ENCODE assay signal across 7 mouse cellular contexts in the genomic region with DNA sequence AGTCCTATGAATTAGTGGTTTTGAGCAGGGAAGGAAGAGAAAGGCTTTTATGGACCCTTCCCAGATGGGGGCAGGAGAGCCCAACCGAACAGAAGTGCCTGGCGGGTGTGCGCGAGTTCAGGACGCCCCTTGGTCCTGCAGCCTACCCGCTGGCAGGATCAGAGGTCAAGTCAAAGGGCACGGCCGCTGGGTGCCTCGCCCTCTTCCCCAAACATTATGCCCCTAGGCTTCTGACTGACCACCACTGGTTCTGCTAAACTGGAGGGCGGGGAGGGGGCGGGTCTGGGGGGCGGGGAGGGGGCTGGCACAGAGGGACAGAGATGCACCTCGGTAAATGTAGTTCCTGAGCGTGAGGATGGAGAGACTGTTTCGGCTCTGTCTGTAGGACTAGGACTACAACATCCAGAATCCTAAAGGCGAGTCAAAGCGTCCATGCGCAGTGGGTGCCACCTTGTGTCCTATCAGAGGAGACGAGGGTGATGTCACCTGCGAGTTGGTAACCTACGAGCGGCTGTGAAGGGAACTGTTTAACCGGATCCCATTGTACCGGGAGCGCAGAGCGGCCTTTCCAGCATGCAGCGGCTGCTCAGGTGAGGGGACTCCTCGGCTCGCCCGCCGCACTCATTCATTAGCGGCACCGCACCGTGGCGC. TPM values are rescaled to one million over a fixed set of nuclear protein-coding genes. Genes with fewer than 3 reads are reported as not detected.
DNase-seq lines count a peak whose midpoint lies in the region; ATAC-seq lines count a peak whose summit lies in the region.

A gene (plus strand): TSS at position 472 of the 651 bp plus-strand sequence.

- WGBS in intestine, embryonic 16.5 days = under 1% methylated on average over 35 of the region's 35 CpGs
- under 1% methylated on average over 35 of the region's 35 CpGs for WGBS in midbrain, embryonic 11.5 days

- no peaks in the 10 kb centered on the region for H3K27me3 ChIP-seq in intestine, embryonic 16.5 days (replicated peaks; ENCODE audit: control insufficient read depth, insufficient read depth, low read length)
- H3K27me3 ChIP-seq in midbrain, embryonic 11.5 days (ENCODE audit: control insufficient read depth, insufficient read depth, low read length) = no peaks in the 10 kb centered on the region

- H3K36me3 ChIP-seq in intestine, embryonic 16.5 days (ENCODE audit: control insufficient read depth, insufficient read depth, low read length) = no peaks in the 10 kb centered on the region
- no peaks in the 10 kb centered on the region for H3K36me3 ChIP-seq in midbrain, embryonic 11.5 days (ENCODE audit: control insufficient read depth, insufficient read depth, low read length)

- peak within 1 kb of the TSS; percentile 94 for H3K27ac ChIP-seq in intestine, embryonic 16.5 days (ENCODE audit: low read length)
- peak within 1 kb of the TSS; percentile 89 for H3K27ac ChIP-seq in midbrain, embryonic 11.5 days (ENCODE audit: low read depth, low read length)

- ATAC-seq in intestine, embryonic 16.5 days = peak; percentile 100
- ATAC-seq in midbrain, embryonic 11.5 days (ENCODE audit: low FRiP score) = peak; percentile 99

- peak within 1 kb of the TSS; percentile 92 for H3K4me2 ChIP-seq in intestine, embryonic 16.5 days (ENCODE audit: low read depth, low read length)
- peak within 1 kb of the TSS; percentile 98 for H3K4me2 ChIP-seq in midbrain, embryonic 11.5 days

- intact Hi-C loops in left cerebral cortex, postnatal 36 days (cut with DNase I) = loop anchor here (5.0 kb wide), 4 partner anchors 77 to 217 kb away; no protein-coding TSS in a partner anchor

- peak within 1 kb of the TSS; percentile 89 for H3K9ac ChIP-seq in intestine, embryonic 16.5 days (ENCODE audit: low read depth, low read length)
- peak within 1 kb of the TSS; percentile 93 for H3K9ac ChIP-seq in midbrain, embryonic 11.5 days (ENCODE audit: low read length)

- DNase-seq in adrenal gland, adult 8-10 months = peak; percentile 96
- DNase-seq in embryo, embryonic 9.5 days (ENCODE audit: extremely low spot score) = peak; percentile 96
- DNase-seq in gastrocnemius, postnatal 4 days (ENCODE audit: low spot score in 2 of 2) = peak; percentile 71 to 87
- DNase-seq in left cerebral cortex, postnatal 36 days (ENCODE audit: low spot score in 2 of 2) = peak; percentile 91 to 94
- DNase-seq in midbrain, embryonic 11.5 days (ENCODE audit: low spot score, missing footprints) = peak; percentile 98
- DNase-seq in skeletal muscle tissue, adult 2 months (ENCODE audit: low read depth, low spot score) = peak; percentile 97

- peak within 1 kb of the TSS; percentile 78 for H3K4me3 ChIP-seq in intestine, embryonic 16.5 days (ENCODE audit: low read length)
- H3K4me3 ChIP-seq in midbrain, embryonic 11.5 days (ENCODE audit: low read depth, low read length) = peak within 1 kb of the TSS; percentile 73

- H3K9me3 ChIP-seq in intestine, embryonic 16.5 days (ENCODE audit: control insufficient read depth, low read length) = no peaks in the 10 kb centered on the region
- no peaks in the 10 kb centered on the region for H3K9me3 ChIP-seq in midbrain, embryonic 11.5 days (ENCODE audit: control insufficient read depth, low read length)

- H3K4me1 ChIP-seq in intestine, embryonic 16.5 days (ENCODE audit: control insufficient read depth, insufficient read depth, low read length) = peaks cover 10% of the 10 kb centered on the region
- peaks cover 13% of the 10 kb centered on the region for H3K4me1 ChIP-seq in midbrain, embryonic 11.5 days (ENCODE audit: control insufficient read depth, insufficient read depth, low read length)

RNA-seq across cellular contexts. Expression of the gene that starts here (rescaled TPM):
- total RNA-seq in adrenal gland, adult 8-10 months (2022) = 10 to 100 TPM; 22.6 to 28.0 (median 26.9) TPM
- 10 to 100 TPM; 28.8 to 34.6 TPM for total RNA-seq in gastrocnemius, postnatal 4 days (2021)
- 7.6 and 7.7 TPM in 2 replicates for polyA plus RNA-seq in intestine, embryonic 16.5 days (2015; fragmentation: Nextera tagmentation; extraction: Ambion mirVana)
- 10 to 100 TPM; 49.3 to 53.9 TPM for total RNA-seq in left cerebral cortex, postnatal 36 days (2021)
- polyA plus RNA-seq in midbrain, embryonic 11.5 days (2014; fragmentation: Nextera tagmentation; extraction: Ambion mirVana) = 19.9 and 22.5 TPM in 2 replicates

Comparison
In these comparisons a context has a peak if more than half of its experiments do, and no peak if none do; other contexts are left out.
1. Peak in every context shown above with its lines: DNase-seq, ATAC-seq, H3K4me3 ChIP-seq and H3K27ac ChIP-seq.